In the genomic region with DNA sequence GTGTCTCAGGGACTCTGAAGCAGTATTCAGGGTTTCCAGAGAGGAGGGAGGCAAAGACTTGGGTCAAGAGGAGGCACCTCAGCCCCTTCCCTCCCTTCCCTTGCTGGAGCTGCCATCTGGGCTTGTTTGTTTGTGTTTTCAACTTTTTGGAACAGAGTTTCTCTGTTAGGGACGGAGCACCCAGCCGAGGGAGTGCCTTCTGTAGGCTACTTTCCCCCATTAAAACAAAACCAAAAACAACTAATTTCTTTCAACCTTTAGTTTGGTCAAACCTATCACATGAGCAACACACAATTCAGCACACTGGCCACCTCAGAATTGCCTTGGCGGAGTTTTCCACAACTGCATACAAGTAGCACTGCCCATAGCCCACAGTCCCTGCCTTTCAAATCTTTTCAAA, we compare ENCODE assay signal across 9 mouse cellular contexts. TPM values are rescaled to one million over a fixed set of nuclear protein-coding genes. Genes with fewer than 3 reads are reported as not detected.
DNase-seq lines count a peak whose midpoint lies in the region; ATAC-seq and TF ChIP-seq lines count a peak whose summit lies in the region.
"Had no signal": no experiment of that assay in that cellular context is flagged by ENCODE, and none has a peak within 500 bp of the region (broad histone marks: within the 10 kb centered on the region; RNA-seq: fewer than 3 reads in every experiment).

No protein-coding gene starts in this region.

- peak overlapping the region; percentile 36 for H3K4me3 ChIP-seq in kidney, adult 2 months (ENCODE audit: insufficient read depth, low read depth, low read length)
- peak overlapping the region; percentile 42 for H3K4me3 ChIP-seq in embryonic facial prominence, embryonic 11.5 days (ENCODE audit: low read depth, low read length)
- H3K4me3 ChIP-seq in hindbrain, embryonic 14.5 days (replicated peaks; ENCODE audit: low read length), result peak overlapping the region; percentile 34
- H3K4me3 ChIP-seq in midbrain, postnatal 0 days (ENCODE audit: low read depth, low read length), result peak overlapping the region; percentile 38

- DNase-seq in kidney, adult 2 months, result no peak
- DNase-seq in kidney, postnatal 25 days, result no peak
- DNase-seq in embryonic facial prominence, embryonic 11.5 days (ENCODE audit: low spot score), result peak; percentile 45
- no peak for DNase-seq in hindbrain, embryonic 14.5 days (ENCODE audit: low spot score)
- DNase-seq in midbrain, postnatal 0 days (ENCODE audit: low spot score), result no peak
- no peak for DNase-seq in thymus, postnatal 36 days
- DNase-seq in cerebellum, postnatal 4 days (ENCODE audit: low spot score in 2 of 2), result no peak

- no peak for ATAC-seq in embryonic facial prominence, embryonic 11.5 days (replicated peaks; ENCODE audit: insufficient number of reproducible peaks, low FRiP score, low TSS enrichment, low read depth)
- no peak for ATAC-seq in hindbrain, embryonic 14.5 days (ENCODE audit: low FRiP score)
- ATAC-seq in midbrain, postnatal 0 days (ENCODE audit: low FRiP score), result no peak
- no peak for ATAC-seq in CD4-positive, CD25-positive, alpha-beta regulatory T cell, adult 4 months

- peak overlapping the region; percentile 49 for H3K4me2 ChIP-seq in embryonic facial prominence, embryonic 11.5 days (ENCODE audit: low read depth, low read length)
- H3K4me2 ChIP-seq in hindbrain, embryonic 14.5 days (replicated peaks), result peak overlapping the region; percentile 49
- peak overlapping the region; percentile 30 for H3K4me2 ChIP-seq in midbrain, postnatal 0 days (ENCODE audit: low read depth, low read length, poor library complexity, severe bottlenecking)

- no peaks in the 10 kb centered on the region for H3K9me3 ChIP-seq in embryonic facial prominence, embryonic 11.5 days (replicated peaks; ENCODE audit: control insufficient read depth, low read length)
- H3K9me3 ChIP-seq in hindbrain, embryonic 14.5 days (ENCODE audit: control insufficient read depth, low read length), result no peaks in the 10 kb centered on the region
- H3K9me3 ChIP-seq in midbrain, postnatal 0 days (ENCODE audit: low read length), result no peaks in the 10 kb centered on the region

- H3K27ac ChIP-seq in kidney, adult 2 months (ENCODE audit: insufficient read depth, low read depth, low read length), result no peak overlapping the region
- no peak overlapping the region for H3K27ac ChIP-seq in embryonic facial prominence, embryonic 11.5 days (replicated peaks; ENCODE audit: low read depth, low read length)
- H3K27ac ChIP-seq in hindbrain, embryonic 14.5 days, result peak overlapping the region; percentile 52
- peak overlapping the region; percentile 26; the same call in 1 of the 2 replicates for H3K27ac ChIP-seq in midbrain, postnatal 0 days (ENCODE audit: low read depth, low read length)
- H3K27ac ChIP-seq: macrophage had no signal

- no peaks in the 10 kb centered on the region for H3K27me3 ChIP-seq in kidney, adult 2 months (replicated peaks; ENCODE audit: control insufficient read depth, insufficient read depth, low read length)
- no peaks in the 10 kb centered on the region for H3K27me3 ChIP-seq in embryonic facial prominence, embryonic 11.5 days (ENCODE audit: control insufficient read depth, insufficient read depth, low read length)
- H3K27me3 ChIP-seq in hindbrain, embryonic 14.5 days (ENCODE audit: control insufficient read depth, insufficient read depth, low read length), result no peaks in the 10 kb centered on the region
- no peaks in the 10 kb centered on the region for H3K27me3 ChIP-seq in midbrain, postnatal 0 days (ENCODE audit: insufficient read depth, low read length)

- peak overlapping the region; percentile 56 for H3K9ac ChIP-seq in embryonic facial prominence, embryonic 11.5 days (replicated peaks; ENCODE audit: low read length)
- peak overlapping the region; percentile 21; the same call in 1 of the 2 replicates for H3K9ac ChIP-seq in hindbrain, embryonic 14.5 days
- H3K9ac ChIP-seq in midbrain, postnatal 0 days (replicated peaks; ENCODE audit: low read length, poor library complexity, severe bottlenecking), result 0 out of 2 replicates have a peak overlapping the region, but pooled peaks have one; percentile 36

- 64% methylated on average over 3 of the region's 3 CpGs for WGBS in kidney, adult 2 months
- WGBS in embryonic facial prominence, embryonic 11.5 days, result 9% methylated on average over 3 of the region's 3 CpGs
- WGBS in hindbrain, embryonic 14.5 days, result 29% methylated on average over 3 of the region's 3 CpGs
- 50% methylated on average over 3 of the region's 3 CpGs for WGBS in midbrain, postnatal 0 days

- TF ChIP-seq CTCF in kidney, adult 2 months (conservative IDR thresholded peaks at IDR 0.05; ENCODE audit: insufficient read depth, insufficient read length, low read depth, low read length), result no peak
- no peak for TF ChIP-seq CTCF in midbrain, postnatal 0 days (IDR thresholded peaks at IDR 0.05)

- no peak for TF ChIP-seq POLR2A in kidney, adult 2 months (IDR thresholded peaks at IDR 0.05; ENCODE audit: low read depth, low read length)

- H3K36me3 ChIP-seq in kidney, adult 2 months (ENCODE audit: control insufficient read depth, insufficient read depth, low read length), result no peaks in the 10 kb centered on the region
- H3K36me3 ChIP-seq in embryonic facial prominence, embryonic 11.5 days (replicated peaks; ENCODE audit: control insufficient read depth, insufficient read depth, low read depth, low read length), result no peaks in the 10 kb centered on the region
- H3K36me3 ChIP-seq in hindbrain, embryonic 14.5 days (replicated peaks; ENCODE audit: control insufficient read depth, insufficient read depth), result no peaks in the 10 kb centered on the region
- H3K36me3 ChIP-seq in midbrain, postnatal 0 days (ENCODE audit: insufficient read depth, low read length), result no peaks in the 10 kb centered on the region

- 0 out of 2 replicates have a peak, but pooled peaks cover 4% of the 10 kb centered on the region for H3K4me1 ChIP-seq in kidney, adult 2 months (ENCODE audit: control insufficient read depth, insufficient read depth, low read length)
- 0 out of 2 replicates have a peak, but pooled peaks cover 2% of the 10 kb centered on the region for H3K4me1 ChIP-seq in embryonic facial prominence, embryonic 11.5 days (ENCODE audit: control insufficient read depth, insufficient read depth, low read length)
- peaks cover 3% of the 10 kb centered on the region; the same call in 1 of the 2 replicates for H3K4me1 ChIP-seq in hindbrain, embryonic 14.5 days (replicated peaks; ENCODE audit: control insufficient read depth, insufficient read depth, low read length)
- H3K4me1 ChIP-seq in midbrain, postnatal 0 days (ENCODE audit: insufficient read depth, low read length), result no peaks in the 10 kb centered on the region

RNA-seq across cellular contexts. Expression of a gene that starts 1.2 kb away (rescaled TPM):
- polyA plus RNA-seq in kidney, adult 2 months (2012; rRNA removed), result 1.7 and 2.2 TPM in 2 replicates
- 20.1 and 20.5 TPM in 2 replicates for polyA plus RNA-seq in embryonic facial prominence, embryonic 11.5 days (2014; fragmentation: Nextera tagmentation; extraction: Ambion mirVana)
- 10.2 and 11.6 TPM in 2 replicates for polyA plus RNA-seq in hindbrain, embryonic 14.5 days (2014; fragmentation: Nextera tagmentation; extraction: Ambion mirVana)
- 10.4 and 10.9 TPM in 2 replicates for total RNA-seq in midbrain, postnatal 0 days (2014; rRNA removed)
- polyA plus RNA-seq in midbrain, postnatal 0 days (2015; fragmentation: Nextera tagmentation; extraction: Ambion mirVana), result 11.4 and 12.0 TPM in 2 replicates
- 1 to 10 TPM; 7.7 to 9.1 TPM for polyA plus RNA-seq in CD4-positive, CD25-positive, alpha-beta regulatory T cell, adult 4 months (2017; shearing (Covaris generic))

RNA-seq across cellular contexts. Expression of a gene that starts 11.6 kb away (rescaled TPM):
- 1.6 and 1.9 TPM in 2 replicates for polyA plus RNA-seq in kidney, adult 2 months (2012; rRNA removed)
- polyA plus RNA-seq in embryonic facial prominence, embryonic 11.5 days (2014; fragmentation: Nextera tagmentation; extraction: Ambion mirVana), result 2.4 and 2.8 TPM in 2 replicates
- polyA plus RNA-seq in hindbrain, embryonic 14.5 days (2014; fragmentation: Nextera tagmentation; extraction: Ambion mirVana), result 3.4 and 3.9 TPM in 2 replicates
- total RNA-seq in midbrain, postnatal 0 days (2014; rRNA removed), result 11.6 and 14.4 TPM in 2 replicates
- polyA plus RNA-seq in midbrain, postnatal 0 days (2015; fragmentation: Nextera tagmentation; extraction: Ambion mirVana), result 2.4 and 2.5 TPM in 2 replicates
- polyA plus RNA-seq in CD4-positive, CD25-positive, alpha-beta regulatory T cell, adult 4 months (2017; shearing (Covaris generic)), result 1 to 10 TPM; 3.7 to 4.2 TPM

Comparison
In these comparisons a context has a peak if more than half of its experiments do, and no peak if none do; other contexts are left out.
1. H3K27ac ChIP-seq: peak in hindbrain, embryonic 14.5 days (single experiment) and midbrain, postnatal 0 days (single experiment); none in kidney, adult 2 months (single experiment) and embryonic facial prominence, embryonic 11.5 days (single experiment).
2. Peak in every context shown above with its lines, with median percentiles within 50 percentile points of each other: H3K4me3 ChIP-seq, H3K4me2 ChIP-seq and H3K9ac ChIP-seq.